ENCODE assay signal across 23 mouse cellular contexts in genomic region chr16:77665781-77666180, GRCm38 (mm10).
DNase-seq lines count a peak whose midpoint lies in the region; ATAC-seq and TF ChIP-seq lines count a peak whose summit lies in the region.
"Had no signal": no experiment of that assay in that cellular context is flagged by ENCODE, and none has a peak within 500 bp of the region (broad histone marks: within the 10 kb centered on the region; RNA-seq: fewer than 3 reads in every experiment).

No protein-coding gene starts in this region.

- WGBS in hindbrain, embryonic 13.5 days = 84% methylated on average over 4 of the region's 4 CpGs
- WGBS in hindbrain, embryonic 11.5 days = 87% methylated on average over 4 of the region's 4 CpGs
- 51% methylated on average over 4 of the region's 4 CpGs for WGBS in lung, embryonic 16.5 days
- 57% methylated on average over 4 of the region's 4 CpGs for WGBS in lung, adult 2 months

- peaks cover 39% of the 10 kb centered on the region for H3K4me1 ChIP-seq in hindbrain, embryonic 13.5 days (replicated peaks)
- no peaks in the 10 kb centered on the region for H3K4me1 ChIP-seq in hindbrain, embryonic 11.5 days (replicated peaks; ENCODE audit: control insufficient read depth, insufficient read depth, low read length)
- H3K4me1 ChIP-seq in lung, embryonic 16.5 days (replicated peaks; ENCODE audit: control insufficient read depth, insufficient read depth, low read length) = peaks cover 4% of the 10 kb centered on the region
- H3K4me1 ChIP-seq in lung, adult 2 months (ENCODE audit: control insufficient read depth, insufficient read depth, low read length) = no peaks in the 10 kb centered on the region

- peak; percentile 28 for DNase-seq in heart, adult 11 months
- DNase-seq in heart, postnatal 36 days = no peak
- DNase-seq in hindbrain, embryonic 11.5 days (ENCODE audit: low spot score) = no peak
- no peak for DNase-seq in lung, adult 2 months
- peak; percentile 18 for DNase-seq in testis, postnatal 14 days (ENCODE audit: low spot score)
- no peak for DNase-seq in testis, postnatal 10 days (ENCODE audit: low spot score)
- DNase-seq: adrenal gland, postnatal 14 days; cerebellum, adult 8-10 months; cerebellum, postnatal 36 days; embryo, embryonic 11 days; gastrocnemius, adult 2 months; kidney, adult 2 months; thymus, postnatal 25 days had no signal

- TF ChIP-seq CTCF in lung, adult 2 months (IDR thresholded peaks at IDR 0.05; ENCODE audit: insufficient read depth, low read length) = no peak

- TF ChIP-seq POLR2A in lung, adult 2 months (IDR thresholded peaks at IDR 0.05; ENCODE audit: borderline replicate concordance, extremely low read depth, low read depth, low read length) = no peak

- peak overlapping the region; percentile 50 for H3K27ac ChIP-seq in hindbrain, embryonic 13.5 days
- no peak overlapping the region for H3K27ac ChIP-seq in hindbrain, embryonic 11.5 days (ENCODE audit: low read depth, low read length)
- no peak overlapping the region for H3K27ac ChIP-seq in lung, embryonic 16.5 days (ENCODE audit: low read length)
- H3K27ac ChIP-seq: embryonic facial prominence, embryonic 13.5 days; forebrain, embryonic 12.5 days; gastrocnemius, adult 2 months; kidney, postnatal 0 days; liver, embryonic 14.5 days; midbrain, embryonic 10.5 days; neural tube, embryonic 12.5 days had no signal

- no peak overlapping the region for H3K9ac ChIP-seq in hindbrain, embryonic 13.5 days
- no peak overlapping the region for H3K9ac ChIP-seq in hindbrain, embryonic 11.5 days (ENCODE audit: low read depth, low read length)
- no peak overlapping the region for H3K9ac ChIP-seq in lung, embryonic 16.5 days (ENCODE audit: low read length)
- H3K9ac ChIP-seq: embryonic facial prominence, embryonic 13.5 days; forebrain, embryonic 12.5 days; liver, embryonic 14.5 days; neural tube, embryonic 12.5 days had no signal

- H3K27me3 ChIP-seq in hindbrain, embryonic 13.5 days = no peaks in the 10 kb centered on the region
- H3K27me3 ChIP-seq in hindbrain, embryonic 11.5 days (ENCODE audit: control insufficient read depth, insufficient read depth, low read length) = no peaks in the 10 kb centered on the region
- H3K27me3 ChIP-seq in lung, embryonic 16.5 days (ENCODE audit: control insufficient read depth, insufficient read depth, low read depth, low read length) = no peaks in the 10 kb centered on the region
- H3K27me3 ChIP-seq: embryonic facial prominence, embryonic 13.5 days; forebrain, embryonic 12.5 days; neural tube, embryonic 12.5 days had no signal

- no peaks in the 10 kb centered on the region for H3K9me3 ChIP-seq in hindbrain, embryonic 13.5 days
- no peaks in the 10 kb centered on the region for H3K9me3 ChIP-seq in hindbrain, embryonic 11.5 days (ENCODE audit: control insufficient read depth, low read length)
- no peaks in the 10 kb centered on the region for H3K9me3 ChIP-seq in lung, embryonic 16.5 days (ENCODE audit: control insufficient read depth, low read length)
- H3K9me3 ChIP-seq: embryonic facial prominence, embryonic 13.5 days; forebrain, embryonic 12.5 days; midbrain, embryonic 10.5 days; neural tube, embryonic 12.5 days had no signal

- intact Hi-C loops in heart, postnatal 36 days (cut with DNase I) = no loop called here

- H3K36me3 ChIP-seq in hindbrain, embryonic 13.5 days = peaks cover 4% of the 10 kb centered on the region; the same call in 1 of the 2 replicates
- no peaks in the 10 kb centered on the region for H3K36me3 ChIP-seq in hindbrain, embryonic 11.5 days (ENCODE audit: control insufficient read depth, insufficient read depth, low read length)
- H3K36me3 ChIP-seq in lung, embryonic 16.5 days (ENCODE audit: control insufficient read depth, insufficient read depth, low read length) = 0 out of 2 replicates have a peak, but pooled peaks cover 3% of the 10 kb centered on the region

- H3K4me3 ChIP-seq in hindbrain, embryonic 13.5 days = no peak overlapping the region
- no peak overlapping the region for H3K4me3 ChIP-seq in hindbrain, embryonic 11.5 days (ENCODE audit: low read depth, low read length)
- no peak overlapping the region for H3K4me3 ChIP-seq in lung, embryonic 16.5 days (ENCODE audit: low read length)
- H3K4me3 ChIP-seq in lung, adult 2 months (replicated peaks; ENCODE audit: extremely low read depth, low read depth, low read length) = no peak overlapping the region
- H3K4me3 ChIP-seq: embryonic facial prominence, embryonic 13.5 days; erythroblast, embryonic 14.5 days; forebrain, embryonic 12.5 days; gastrocnemius, adult 2 months; left cerebral cortex, adult 2 months; midbrain, embryonic 10.5 days; neural tube, embryonic 12.5 days had no signal

- ATAC-seq in hindbrain, embryonic 13.5 days (ENCODE audit: low FRiP score) = no peak
- no peak for ATAC-seq in hindbrain, embryonic 11.5 days (ENCODE audit: low FRiP score)
- ATAC-seq in lung, embryonic 16.5 days (ENCODE audit: low read depth) = peak; percentile 34; the same call in 1 of the 2 replicates

- H3K4me2 ChIP-seq in hindbrain, embryonic 13.5 days = no peak overlapping the region
- H3K4me2 ChIP-seq in hindbrain, embryonic 11.5 days (replicated peaks; ENCODE audit: low read depth, low read length) = no peak overlapping the region
- no peak overlapping the region for H3K4me2 ChIP-seq in lung, embryonic 16.5 days (ENCODE audit: low read depth, low read length)
- H3K4me2 ChIP-seq: embryonic facial prominence, embryonic 13.5 days; forebrain, embryonic 12.5 days; neural tube, embryonic 12.5 days had no signal

Comparison
In these comparisons a context has a peak if more than half of its experiments do, and no peak if none do; other contexts are left out.
1. DNase-seq: peak in heart, adult 11 months (single experiment) and testis, postnatal 14 days (single experiment); none in heart, postnatal 36 days (0 of 2), hindbrain, embryonic 11.5 days (single experiment), lung, adult 2 months (single experiment) and testis, postnatal 10 days (single experiment).